Mouse (Mus musculus): ENCODE measurements around the gene Aldoc. TPM values are rescaled to one million over a fixed set of nuclear protein-coding genes. Genes with fewer than 3 reads are reported as not detected.
"Not testable (repeated sequence)": the region's sequence is repeated elsewhere in the genome, so short reads cannot be mapped to it uniquely, and the experiment has no call there.

Aldoc gene
- total RNA-seq (2021) = 1 to 10 TPM; 1.9 to 2.0 TPM
- long read RNA-seq, experiment 1, partial matches to known transcripts = 0 of 4 reads
- long read RNA-seq, experiment 1, other reads (novel, unspliced or antisense) = 0 of 4 reads
- long read RNA-seq, experiment 2, partial matches to known transcripts = 0 of 1 reads
- long read RNA-seq, experiment 2, other reads (novel, unspliced or antisense) = 0 of 1 reads

- peak; percentile 34 for DNase-seq
Observed at GRCm38 (mm10) chr11:78322860-78323259, at the start of gene Aldoc. Aldoc (plus strand) TSS chr11:78322968.

DNA sequence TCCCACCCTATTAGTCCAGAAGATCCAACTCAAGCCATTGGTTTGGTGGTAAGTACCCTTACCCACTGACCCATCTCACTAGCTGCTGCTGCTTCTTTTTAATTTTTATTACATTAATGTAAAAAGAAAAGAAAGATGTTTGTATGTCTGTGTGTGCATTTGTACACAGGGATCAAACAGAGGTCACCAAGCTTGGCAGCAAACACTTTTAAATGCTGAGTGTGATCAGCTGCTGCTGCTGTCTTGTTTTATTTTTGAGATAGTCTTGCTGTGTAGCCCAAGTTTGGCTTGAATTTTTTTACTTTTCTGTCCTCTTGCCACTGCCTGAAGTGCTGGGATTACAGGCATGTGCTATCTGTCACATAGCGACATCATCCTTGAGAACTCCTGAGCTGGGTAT lies 47.2 kb upstream of the Aldoc start:
- no peak for DNase-seq

DNA sequence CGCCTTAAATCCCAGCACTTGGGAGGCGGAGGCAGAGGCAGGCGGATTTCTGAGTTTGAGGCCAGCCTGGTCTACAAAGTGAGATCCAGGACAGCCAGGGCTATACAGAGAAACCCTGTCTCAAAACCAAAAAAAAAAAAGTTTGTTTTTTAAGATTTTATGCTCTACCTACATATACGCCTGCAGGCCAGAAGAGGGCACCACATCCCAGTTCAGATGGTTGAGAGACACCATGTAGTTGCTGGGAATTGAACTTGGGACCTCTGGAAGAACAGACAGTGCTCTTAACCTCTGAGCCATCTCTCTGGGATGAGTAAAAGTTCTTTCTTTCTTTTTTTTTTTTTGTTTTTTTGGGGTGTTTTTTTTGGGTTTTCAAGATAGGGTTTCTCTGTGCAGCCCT lies 46.6 kb upstream of the Aldoc start:
- not testable (repeated sequence) for DNase-seq

DNA sequence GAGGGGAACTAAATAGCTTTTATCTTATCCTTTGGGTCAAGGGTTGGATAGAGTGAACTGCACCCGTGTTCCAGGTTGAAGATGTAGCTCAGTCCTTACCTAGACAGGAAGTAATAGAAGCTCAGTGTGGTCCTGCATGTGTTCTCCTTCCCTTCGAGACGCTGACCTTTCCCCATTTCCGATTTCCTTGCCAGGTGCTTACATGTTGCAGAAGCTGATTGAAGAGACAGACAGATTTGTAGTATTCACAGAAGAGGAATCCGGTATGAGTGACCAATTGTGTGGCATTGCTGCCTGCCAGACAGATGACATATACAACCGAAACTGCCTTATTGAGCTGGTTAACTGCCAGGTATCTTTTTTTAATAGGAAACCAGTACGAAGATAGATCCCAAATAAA lies 43.9 kb upstream of the Aldoc start:
- no peak for DNase-seq

DNA sequence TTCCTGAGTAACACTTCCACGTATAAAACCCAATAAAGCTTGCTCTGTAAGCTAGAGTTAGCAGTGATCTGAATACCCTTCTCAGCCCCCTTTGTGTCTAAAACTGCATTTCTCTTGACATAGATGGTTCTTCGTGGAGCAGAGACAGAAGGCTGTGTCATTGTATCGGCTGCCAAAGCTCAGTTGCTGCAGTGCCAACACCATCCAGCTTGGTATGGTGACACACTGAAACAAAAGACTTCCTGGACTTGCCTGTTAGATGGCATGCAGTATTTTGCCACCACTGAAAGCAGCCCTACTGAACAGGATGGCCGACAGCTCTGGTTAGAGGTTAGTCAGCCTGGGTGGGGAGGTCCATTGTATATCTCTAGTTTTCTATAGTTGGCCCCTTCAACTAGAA lies 43.2 kb upstream of the Aldoc start:
- DNase-seq = no peak

DNA sequence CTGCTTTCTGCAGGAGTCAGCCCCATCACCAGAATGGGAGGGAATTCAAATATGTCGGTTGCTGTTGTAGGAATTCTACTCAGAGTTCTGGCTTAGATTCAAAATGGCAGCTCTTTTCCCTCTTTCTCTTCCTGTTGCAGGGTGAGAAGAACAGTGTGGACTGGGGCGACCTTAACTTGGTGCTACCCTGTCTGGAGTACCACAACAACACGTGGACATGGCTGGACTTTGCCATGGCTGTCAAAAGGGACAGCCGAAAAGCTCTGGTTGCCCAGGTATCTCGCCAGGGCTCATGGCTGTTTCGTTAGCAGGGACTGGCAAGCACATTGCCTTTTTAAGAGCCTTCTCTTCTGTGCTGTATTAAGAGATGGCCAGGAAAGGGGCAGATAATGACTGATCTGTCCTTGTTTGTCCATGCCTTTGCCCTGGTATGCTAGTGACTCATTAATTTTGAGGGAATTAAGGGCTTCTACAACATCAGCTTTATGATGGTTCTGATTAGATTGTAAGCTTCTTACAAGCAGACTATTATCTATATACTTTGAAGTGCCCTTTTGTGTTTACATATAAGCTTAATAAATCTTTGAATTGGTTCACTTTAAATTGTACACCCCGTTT lies 33.5 kb upstream of the Aldoc start:
- DNase-seq = no peak

GRCm38 (mm10) chr11:78290654-78291053 lies 32.1 kb upstream of the Aldoc start, which contains the start of gene BC030499:
BC030499 (plus strand) TSS chr11:78290841.
- DNase-seq = no peak

DNA sequence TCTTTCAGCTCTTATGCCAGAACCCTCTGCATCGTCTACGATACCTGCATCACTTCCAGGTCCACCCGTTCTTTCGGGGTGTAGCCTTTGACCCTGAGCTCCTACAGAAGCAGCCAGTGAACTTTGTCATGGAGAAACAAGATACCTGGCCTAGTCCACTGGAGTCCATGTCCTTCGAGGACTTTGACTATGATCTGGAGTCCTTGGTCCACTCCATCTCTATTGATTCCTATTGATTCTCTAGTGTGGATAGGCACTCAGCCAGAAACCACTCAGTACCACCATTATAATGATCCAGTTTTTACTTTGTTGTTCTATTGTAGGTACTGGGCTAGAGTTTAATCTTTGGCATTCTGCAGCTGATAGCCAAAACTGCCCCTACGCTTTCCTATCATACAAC lies 28.2 kb upstream of the Aldoc start:
- no peak for DNase-seq

DNA sequence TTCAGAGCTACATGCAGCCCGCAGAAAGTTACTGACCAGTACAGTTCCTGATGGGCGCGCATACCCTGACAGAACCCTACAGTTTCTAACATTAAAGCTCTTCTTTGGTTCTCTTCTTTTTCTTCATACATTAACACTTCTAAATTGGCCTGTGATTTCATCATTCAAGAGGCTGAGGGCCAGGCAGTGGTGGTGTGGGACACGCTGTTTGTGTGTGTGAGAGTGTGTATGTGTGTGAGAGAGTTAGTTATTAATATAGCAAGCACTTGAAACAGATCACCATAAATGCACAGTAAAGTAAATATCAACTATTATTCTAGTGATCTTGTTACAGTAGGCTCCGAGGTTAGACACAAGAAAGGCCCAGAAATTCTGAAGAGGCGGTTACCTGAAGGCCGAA lies 21.9 kb upstream of the Aldoc start:
- DNase-seq = no peak

- DNase-seq = peak; percentile 86
Observed at GRCm38 (mm10) chr11:78301357-78302084, 21.2 kb upstream of the Aldoc start, which contains the start of gene Spag5. Spag5 (plus strand) TSS chr11:78301529.

GRCm38 (mm10) chr11:78305272-78305671 lies 17.5 kb upstream of the Aldoc start:
- DNase-seq = no peak

DNA sequence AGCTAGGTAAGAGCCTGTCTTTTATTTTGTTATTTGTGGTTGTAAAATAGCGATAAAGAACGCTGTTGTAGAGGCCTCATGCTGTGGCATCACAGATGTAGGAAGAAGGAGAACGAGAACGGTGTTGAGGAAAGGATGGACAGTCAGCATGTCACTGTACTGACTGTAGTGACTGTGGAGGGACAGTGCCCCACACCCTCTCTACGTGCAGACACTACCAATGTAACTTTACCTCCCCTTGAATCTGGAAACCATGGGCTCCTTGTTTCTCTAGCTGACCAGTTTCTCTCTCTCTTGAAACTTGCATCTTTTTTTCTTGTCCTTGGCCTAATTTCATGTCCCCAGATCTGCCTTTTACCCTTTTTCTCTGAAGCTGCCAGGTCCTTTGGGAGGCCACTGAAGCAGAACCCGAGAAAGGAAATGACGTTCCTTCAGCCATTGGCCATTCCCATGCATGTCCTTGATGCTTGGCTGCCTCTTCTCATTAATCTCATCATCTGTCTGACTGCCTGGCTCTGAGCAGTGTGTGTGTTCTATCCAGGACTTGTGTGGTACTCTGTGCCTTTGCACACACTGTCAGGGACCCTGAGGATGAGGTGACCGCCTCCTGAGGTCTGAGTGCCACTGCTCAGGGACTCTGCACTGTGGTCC lies 11.8 kb upstream of the Aldoc start:
- no peak for DNase-seq

GRCm38 (mm10) chr11:78313662-78314061 lies 9.1 kb upstream of the Aldoc start:
- DNase-seq = no peak

DNA sequence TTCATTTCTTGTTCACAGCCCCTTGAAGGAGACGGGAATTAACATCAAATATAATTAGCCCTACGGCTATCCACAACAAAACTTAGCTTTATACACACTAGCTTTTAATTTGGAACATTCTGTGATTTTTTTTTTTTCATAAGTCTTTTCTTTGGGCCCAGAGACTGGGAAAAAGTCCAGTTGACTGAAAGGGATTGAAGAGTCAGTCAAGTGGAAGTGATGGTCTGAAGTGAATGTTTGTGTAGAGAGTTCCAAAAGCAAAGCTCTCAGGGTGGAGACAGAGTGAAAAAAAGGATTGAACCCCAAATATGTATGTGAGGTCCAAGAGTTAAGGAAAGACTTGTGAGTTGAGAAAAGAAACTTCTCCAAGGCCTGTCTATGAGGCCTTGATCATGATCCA lies 4.4 kb upstream of the Aldoc start:
- no peak for DNase-seq

- DNase-seq = peak; percentile 29
Observed at GRCm38 (mm10) chr11:78322076-78322831, 514 bp upstream of the Aldoc start.

GRCm38 (mm10) chr11:78324000-78324785 lies 1.4 kb downstream of the Aldoc start:
- DNase-seq = no peak

GRCm38 (mm10) chr11:78324965-78325364 lies 2.2 kb downstream of the Aldoc start:
- DNase-seq = no peak

- no peak for DNase-seq
Observed at GRCm38 (mm10) chr11:78327215-78327614, 4.4 kb downstream of the Aldoc start.

DNA sequence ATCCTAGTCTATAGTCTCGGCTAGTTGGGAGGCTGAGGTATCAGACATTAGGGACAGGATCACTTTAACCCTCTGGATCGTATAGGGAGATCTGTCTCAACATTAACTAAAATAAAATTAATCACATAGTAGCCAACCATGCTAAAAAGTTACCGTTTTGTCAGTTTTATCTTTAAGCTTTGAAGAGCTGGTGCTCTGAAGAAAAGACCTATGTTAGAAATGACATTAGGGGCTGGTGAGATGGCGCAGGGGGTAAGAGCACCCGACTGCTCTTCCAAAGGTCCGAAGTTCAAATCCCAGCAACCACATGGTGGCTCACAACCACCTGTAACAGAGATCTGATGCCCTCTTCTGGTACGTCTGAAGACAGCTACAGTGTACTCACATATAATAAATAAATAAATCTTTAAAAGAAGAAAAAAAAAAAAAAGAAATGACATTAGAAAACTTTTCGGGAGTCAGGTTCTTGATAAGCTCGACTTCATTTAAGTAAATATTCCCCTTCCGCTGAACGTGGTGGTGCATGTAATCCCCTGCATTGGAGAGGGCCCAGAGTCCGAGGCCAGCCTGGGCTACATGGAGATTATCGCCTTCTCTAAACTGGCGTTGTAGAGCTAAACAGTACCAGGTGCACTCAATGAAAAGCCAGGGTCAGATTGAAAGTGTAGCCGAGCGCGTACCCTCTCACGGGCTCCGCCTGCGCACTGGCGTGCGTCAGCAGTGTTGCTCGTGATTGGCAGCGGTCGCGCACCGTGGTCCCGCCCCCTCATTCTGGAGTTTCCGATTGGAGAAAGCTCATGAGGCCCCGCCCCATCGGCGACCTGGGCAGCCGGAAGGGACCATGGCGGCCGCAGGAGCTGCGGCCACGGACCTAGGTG lies 5.1 kb downstream of the Aldoc start, which contains the start of gene Pigs:
Pigs (plus strand) TSS at position 782 of the 878 bp plus-strand sequence.
- DNase-seq = peak; percentile 96

DNA sequence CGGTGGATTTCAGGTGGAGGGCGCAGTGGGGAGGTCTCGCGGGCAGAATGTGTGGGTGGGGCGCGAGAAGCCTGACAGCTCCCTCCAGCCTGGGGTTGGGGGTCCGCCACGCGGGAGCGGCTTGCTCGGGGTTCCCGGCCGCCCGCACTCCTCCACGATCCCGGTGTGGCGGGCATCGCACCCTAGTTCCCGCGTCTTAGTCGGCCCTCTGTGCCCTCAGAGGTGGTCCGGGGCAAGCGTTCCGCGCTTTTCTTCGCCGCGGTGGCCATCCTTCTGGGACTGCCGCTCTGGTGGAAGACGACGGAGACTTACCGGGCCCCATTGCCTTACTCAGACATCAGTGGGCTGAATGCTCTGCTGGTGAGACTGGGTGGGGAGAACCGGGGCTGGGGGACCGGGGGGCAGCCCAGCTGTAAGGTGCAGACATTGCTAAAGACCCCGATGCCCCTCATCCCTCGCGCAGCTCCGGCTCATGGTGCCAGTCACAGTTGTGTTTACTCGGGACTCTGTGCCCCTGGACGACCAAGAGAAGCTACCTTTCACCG lies 5.8 kb downstream of the Aldoc start:
- DNase-seq = no peak

All from gastrocnemius, postnatal 10 days (tissue).